Mouse (Mus musculus): ENCODE measurements at regions not wholly inside any gene's neighbourhood (a gene's known extent, or its start where the extent isn't known, plus 50 kb on each side); places are given as distances from the start of the nearest gene placed in this dataset.

DNA sequence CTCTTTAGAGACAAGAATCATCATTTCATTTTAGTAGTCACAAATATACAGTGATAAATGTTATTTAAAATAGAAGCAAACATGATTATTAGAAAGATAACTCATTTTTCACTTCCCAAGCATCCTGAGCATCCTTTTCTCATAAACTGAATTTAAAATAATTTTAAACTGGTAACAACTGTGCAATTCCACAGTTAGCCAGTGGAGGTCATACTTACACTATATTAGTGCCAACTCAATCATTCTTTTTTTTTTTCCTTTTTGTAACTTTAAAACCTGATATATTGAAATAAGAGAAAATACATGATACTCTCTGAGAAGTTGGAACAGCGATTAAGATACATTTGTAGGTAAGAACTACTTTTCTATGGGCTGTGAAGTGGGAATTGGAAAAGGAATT is 113.2 kb upstream of the Gm17509 start:
- Histone ChIP-seq H3K27ac (ENCODE audit: low read length) (no peak overlapping the region), H3K4me3 (ENCODE audit: low read length) (no peak overlapping the region), H3K4me2 (ENCODE audit: low read depth, low read length) (no peak overlapping the region), H3K4me1 (replicated peaks; ENCODE audit: control insufficient read depth, insufficient read depth, low read length) (no peaks in the 10 kb centered on the region), H3K9ac (ENCODE audit: low read length) (no peak overlapping the region), H3K36me3 (ENCODE audit: control insufficient read depth, insufficient read depth, low read length) (no peaks in the 10 kb centered on the region), H3K27me3 (ENCODE audit: control insufficient read depth, insufficient read depth, low read depth, low read length) (no peaks in the 10 kb centered on the region), H3K9me3 (ENCODE audit: control insufficient read depth, low read length) (no peaks in the 10 kb centered on the region)
- ATAC-seq (ENCODE audit: low read depth) = no peak
- WGBS = 9% methylated on average over 1 of the region's 1 CpGs

DNA sequence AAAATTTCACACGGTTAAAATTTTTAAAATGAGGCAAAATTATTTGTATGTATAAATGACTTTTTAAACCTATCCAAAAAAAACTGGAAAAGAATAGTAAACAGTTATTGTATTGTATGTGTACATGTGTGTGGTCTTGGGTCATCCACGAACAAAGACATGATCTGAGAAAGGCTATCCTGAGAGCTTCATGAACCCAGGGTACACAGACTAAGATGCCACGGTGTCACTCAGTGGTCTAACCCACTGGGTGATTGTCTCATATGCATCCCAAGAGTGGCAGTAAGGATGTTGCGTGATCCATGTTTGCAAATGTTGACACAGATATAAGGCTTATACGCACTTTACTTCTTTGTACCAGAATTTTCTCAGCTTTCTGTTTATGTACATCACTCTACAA is 113.7 kb upstream of the Gm17509 start:
- 85% methylated on average over 5 of the region's 5 CpGs for WGBS
- no peaks in the 10 kb centered on the region for H3K4me1 ChIP-seq (replicated peaks; ENCODE audit: control insufficient read depth, insufficient read depth, low read length)
- no peaks in the 10 kb centered on the region for H3K27me3 ChIP-seq (ENCODE audit: control insufficient read depth, insufficient read depth, low read depth, low read length)
- no peak for ATAC-seq (ENCODE audit: low read depth)
- no peak overlapping the region for H3K4me3 ChIP-seq (ENCODE audit: low read length)
- no peak overlapping the region for H3K9ac ChIP-seq (ENCODE audit: low read length)
- no peak overlapping the region for H3K27ac ChIP-seq (ENCODE audit: low read length)
- H3K36me3 ChIP-seq (ENCODE audit: control insufficient read depth, insufficient read depth, low read length) = no peaks in the 10 kb centered on the region
- H3K4me2 ChIP-seq (ENCODE audit: low read depth, low read length) = no peak overlapping the region
- no peaks in the 10 kb centered on the region for H3K9me3 ChIP-seq (ENCODE audit: control insufficient read depth, low read length)

DNA sequence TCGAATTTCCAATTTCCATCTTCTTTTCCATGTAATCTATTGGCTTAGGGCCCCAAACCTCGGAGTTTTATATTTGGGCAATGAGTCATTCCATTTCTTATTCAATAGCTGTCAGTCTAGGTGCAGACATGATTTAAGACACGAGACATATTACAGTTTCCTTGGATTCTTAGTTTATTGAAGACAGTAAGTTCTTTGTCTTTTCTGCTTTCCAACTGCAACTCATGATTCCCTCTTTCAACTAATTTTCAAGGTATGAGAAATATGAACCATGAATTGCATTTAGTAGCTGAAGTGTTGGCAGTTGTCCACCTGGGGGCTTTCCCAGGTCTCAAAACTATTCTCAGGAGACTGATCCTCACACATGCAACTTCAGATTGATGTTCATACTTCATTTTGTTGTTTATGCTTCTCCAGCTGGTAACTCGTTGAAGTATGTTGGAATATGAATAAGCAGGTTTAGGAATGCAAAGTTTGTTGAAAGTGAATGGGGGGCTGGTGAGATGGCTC is 160.3 kb upstream of the Gm17509 start:
- H3K4me1 ChIP-seq (replicated peaks; ENCODE audit: control insufficient read depth, insufficient read depth, low read length) = no peaks in the 10 kb centered on the region
- H3K4me2 ChIP-seq (ENCODE audit: low read depth, low read length) = no peak overlapping the region
- no peaks in the 10 kb centered on the region for H3K9me3 ChIP-seq (ENCODE audit: control insufficient read depth, low read length)
- no peak overlapping the region for H3K27ac ChIP-seq (ENCODE audit: low read length)
- no peaks in the 10 kb centered on the region for H3K36me3 ChIP-seq (ENCODE audit: control insufficient read depth, insufficient read depth, low read length)
- H3K4me3 ChIP-seq (ENCODE audit: low read length) = no peak overlapping the region
- 54% methylated on average over 4 of the region's 4 CpGs for WGBS
- H3K27me3 ChIP-seq (ENCODE audit: control insufficient read depth, insufficient read depth, low read depth, low read length) = no peaks in the 10 kb centered on the region
- H3K9ac ChIP-seq (ENCODE audit: low read length) = no peak overlapping the region
- no peak for ATAC-seq (ENCODE audit: low read depth)

DNA sequence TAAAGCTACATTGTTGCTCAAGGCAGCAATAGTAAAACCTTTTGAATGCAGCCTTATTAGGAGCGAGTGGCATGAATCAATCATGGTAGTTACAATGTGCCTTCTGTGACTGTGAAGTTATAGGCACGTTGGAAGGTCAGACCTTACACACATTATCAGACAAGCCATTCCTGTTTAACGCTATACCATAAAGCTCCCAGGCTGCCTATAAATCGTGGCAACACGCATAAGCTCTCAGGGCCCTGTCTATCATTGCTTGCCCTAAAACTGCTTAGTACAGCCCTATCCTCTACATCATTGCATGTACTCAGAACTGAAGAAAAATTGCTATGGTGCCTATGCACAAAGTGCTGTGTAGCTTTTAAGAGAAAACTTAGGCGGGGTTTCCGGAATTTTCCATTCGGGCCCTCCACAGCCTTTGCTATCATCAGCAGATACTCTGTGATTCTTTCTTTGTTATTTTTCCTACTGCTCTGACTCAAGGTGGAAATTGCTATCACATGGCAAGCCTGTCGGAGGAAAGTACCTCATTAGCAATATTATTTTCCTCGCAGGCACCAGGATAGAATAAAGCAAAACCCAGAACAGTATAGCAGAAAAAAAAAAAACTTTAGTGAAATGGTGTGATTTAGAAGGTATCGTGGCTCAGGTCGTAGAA is 162.7 kb upstream of the Gm17509 start:
- H3K36me3 ChIP-seq (ENCODE audit: control insufficient read depth, insufficient read depth, low read length) = no peaks in the 10 kb centered on the region
- H3K27me3 ChIP-seq (ENCODE audit: control insufficient read depth, insufficient read depth, low read depth, low read length) = no peaks in the 10 kb centered on the region
- H3K27ac ChIP-seq (ENCODE audit: low read length) = no peak overlapping the region
- no peak overlapping the region for H3K4me2 ChIP-seq (ENCODE audit: low read depth, low read length)
- H3K9ac ChIP-seq (ENCODE audit: low read length) = no peak overlapping the region
- H3K4me3 ChIP-seq (ENCODE audit: low read length) = no peak overlapping the region
- no peaks in the 10 kb centered on the region for H3K9me3 ChIP-seq (ENCODE audit: control insufficient read depth, low read length)
- H3K4me1 ChIP-seq (replicated peaks; ENCODE audit: control insufficient read depth, insufficient read depth, low read length) = no peaks in the 10 kb centered on the region
- 77% methylated on average over 12 of the region's 12 CpGs for WGBS
- ATAC-seq (ENCODE audit: low read depth) = no peak

DNA sequence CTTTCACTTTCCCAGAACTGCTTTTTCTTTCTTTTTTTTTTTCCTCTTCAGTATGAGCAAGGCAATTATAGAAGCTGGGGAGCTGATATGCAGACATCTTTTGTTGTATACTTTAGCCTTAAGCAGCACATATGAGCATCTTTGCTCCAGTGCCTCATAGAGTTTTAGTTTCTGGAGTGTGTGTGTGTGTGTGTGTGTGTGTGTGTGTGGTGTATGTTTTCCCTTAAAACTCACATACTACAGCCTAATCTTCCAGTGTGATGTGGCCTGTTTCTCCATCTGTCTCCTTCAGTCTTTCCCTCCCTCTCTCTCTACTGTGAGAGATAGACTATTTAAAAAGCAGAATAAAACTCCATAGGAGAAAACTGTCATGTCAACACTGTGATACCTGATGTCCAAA is 169.4 kb upstream of the Gm17509 start:
- Histone ChIP-seq H3K9ac (ENCODE audit: low read length) (no peak overlapping the region), H3K9me3 (ENCODE audit: control insufficient read depth, low read length) (no peaks in the 10 kb centered on the region), H3K4me3 (ENCODE audit: low read length) (no peak overlapping the region), H3K27ac (ENCODE audit: low read length) (no peak overlapping the region), H3K27me3 (ENCODE audit: control insufficient read depth, insufficient read depth, low read depth, low read length) (no peaks in the 10 kb centered on the region), H3K4me2 (ENCODE audit: low read depth, low read length) (no peak overlapping the region), H3K4me1 (replicated peaks; ENCODE audit: control insufficient read depth, insufficient read depth, low read length) (no peaks in the 10 kb centered on the region), H3K36me3 (ENCODE audit: control insufficient read depth, insufficient read depth, low read length) (no peaks in the 10 kb centered on the region)
- no peak for ATAC-seq (ENCODE audit: low read depth)

DNA sequence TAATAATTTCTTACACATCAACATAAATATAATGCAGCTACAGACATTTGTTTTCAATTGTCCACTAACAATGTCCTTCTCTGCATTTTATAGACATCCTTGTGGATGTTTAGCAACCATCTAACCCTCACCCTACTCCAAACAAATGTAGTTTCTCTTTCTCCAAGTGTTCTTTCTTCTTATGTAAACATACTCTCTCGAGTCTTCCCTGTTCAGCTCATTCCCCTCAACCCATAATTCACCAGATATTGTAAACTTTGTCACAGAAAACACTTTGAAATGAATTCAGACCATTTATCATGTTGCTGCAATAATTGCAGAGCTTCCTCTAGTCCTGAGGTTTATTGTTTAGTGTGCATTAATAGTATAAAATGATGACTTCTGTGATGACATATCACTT is 172.6 kb upstream of the Gm17509 start:
- 6% methylated on average over 1 of the region's 1 CpGs for WGBS
- no peaks in the 10 kb centered on the region for H3K36me3 ChIP-seq (ENCODE audit: control insufficient read depth, insufficient read depth, low read length)
- H3K27ac ChIP-seq (ENCODE audit: low read length) = no peak overlapping the region
- ATAC-seq (ENCODE audit: low read depth) = peak; percentile 54; the same call in 1 of the 2 replicates
- no peaks in the 10 kb centered on the region for H3K4me1 ChIP-seq (replicated peaks; ENCODE audit: control insufficient read depth, insufficient read depth, low read length)
- no peak overlapping the region for H3K4me3 ChIP-seq (ENCODE audit: low read length)
- no peak overlapping the region for H3K4me2 ChIP-seq (ENCODE audit: low read depth, low read length)
- H3K9ac ChIP-seq (ENCODE audit: low read length) = no peak overlapping the region
- no peaks in the 10 kb centered on the region for H3K9me3 ChIP-seq (ENCODE audit: control insufficient read depth, low read length)
- H3K27me3 ChIP-seq (ENCODE audit: control insufficient read depth, insufficient read depth, low read depth, low read length) = no peaks in the 10 kb centered on the region

DNA sequence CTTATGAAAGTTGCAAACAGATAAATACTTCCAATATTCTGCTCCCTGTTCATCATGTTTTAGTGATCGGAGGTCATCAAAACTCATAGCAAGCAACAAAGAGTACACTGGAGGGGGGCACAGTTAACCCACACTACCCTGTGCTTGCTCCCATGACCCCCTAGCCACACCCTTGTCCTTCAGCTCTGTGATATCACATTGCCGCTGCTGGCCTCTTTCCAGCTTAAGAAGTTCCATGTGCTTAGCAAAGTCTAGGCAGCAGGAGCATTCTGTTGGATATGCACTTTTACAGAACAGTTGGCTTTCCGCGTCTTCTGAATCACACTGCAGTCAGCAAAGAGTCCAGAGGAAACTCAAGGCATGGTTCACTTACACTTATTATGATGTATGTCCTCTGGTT is 180.4 kb upstream of the Gm17509 start:
- H3K4me3 ChIP-seq (ENCODE audit: low read length) = no peak overlapping the region
- 64% methylated on average over 4 of the region's 4 CpGs for WGBS
- no peak overlapping the region for H3K27ac ChIP-seq (ENCODE audit: low read length)
- no peaks in the 10 kb centered on the region for H3K36me3 ChIP-seq (ENCODE audit: control insufficient read depth, insufficient read depth, low read length)
- ATAC-seq (ENCODE audit: low read depth) = no peak
- no peaks in the 10 kb centered on the region for H3K27me3 ChIP-seq (ENCODE audit: control insufficient read depth, insufficient read depth, low read depth, low read length)
- no peak overlapping the region for H3K4me2 ChIP-seq (ENCODE audit: low read depth, low read length)
- H3K9ac ChIP-seq (ENCODE audit: low read length) = no peak overlapping the region
- H3K4me1 ChIP-seq (replicated peaks; ENCODE audit: control insufficient read depth, insufficient read depth, low read length) = no peaks in the 10 kb centered on the region
- no peaks in the 10 kb centered on the region for H3K9me3 ChIP-seq (ENCODE audit: control insufficient read depth, low read length)

DNA sequence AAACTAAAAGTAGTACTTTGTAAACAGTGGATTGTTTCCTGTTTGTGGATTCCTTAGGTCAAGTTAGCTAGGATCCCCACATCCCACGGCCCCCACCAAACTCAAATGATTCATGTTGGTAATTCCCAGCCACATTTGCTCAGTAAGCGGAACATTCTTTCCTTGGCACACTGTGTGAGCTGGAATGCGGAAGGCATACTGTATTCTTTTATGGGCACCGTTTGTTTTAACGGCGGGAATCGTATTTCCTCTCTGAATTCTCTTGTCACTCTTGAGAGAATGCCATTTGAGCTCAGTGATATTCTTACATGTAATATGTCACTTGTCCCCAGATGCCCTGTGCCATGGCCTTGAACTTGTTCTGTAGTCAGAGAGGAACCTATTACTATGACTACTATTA is 189.1 kb upstream of the Gm17509 start:
- Histone ChIP-seq H3K27ac (ENCODE audit: low read length) (no peak overlapping the region), H3K4me3 (ENCODE audit: low read length) (no peak overlapping the region), H3K27me3 (ENCODE audit: control insufficient read depth, insufficient read depth, low read depth, low read length) (no peaks in the 10 kb centered on the region), H3K4me2 (ENCODE audit: low read depth, low read length) (no peak overlapping the region), H3K9ac (ENCODE audit: low read length) (no peak overlapping the region), H3K9me3 (ENCODE audit: control insufficient read depth, low read length) (no peaks in the 10 kb centered on the region), H3K36me3 (ENCODE audit: control insufficient read depth, insufficient read depth, low read length) (no peaks in the 10 kb centered on the region), H3K4me1 (replicated peaks; ENCODE audit: control insufficient read depth, insufficient read depth, low read length) (no peaks in the 10 kb centered on the region)
- ATAC-seq (ENCODE audit: low read depth) = no peak
- 51% methylated on average over 7 of the region's 7 CpGs for WGBS

DNA sequence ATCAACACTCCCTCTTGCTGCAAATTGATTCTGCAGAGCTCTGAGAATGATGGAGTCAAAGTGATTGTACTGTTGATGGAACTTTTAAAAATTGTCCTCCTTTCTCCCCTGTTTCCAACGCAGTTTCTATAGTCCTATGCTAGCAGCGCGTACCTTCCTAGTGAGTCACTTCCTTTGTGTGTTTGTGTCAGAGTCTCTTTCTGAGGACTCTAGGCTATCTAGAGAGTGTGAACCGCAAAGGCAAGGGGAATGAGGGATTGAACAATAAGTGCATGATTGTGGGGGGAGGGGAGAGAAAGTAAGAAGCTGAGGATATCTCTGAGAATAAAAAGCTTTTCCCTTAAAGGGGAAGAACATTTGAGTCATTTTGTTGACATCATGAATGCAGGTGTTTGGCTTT is 188.5 kb upstream of the Hcn1 start:
- H3K27me3 ChIP-seq (ENCODE audit: control insufficient read depth, insufficient read depth, low read depth, low read length) = no peaks in the 10 kb centered on the region
- no peak overlapping the region for H3K4me3 ChIP-seq (ENCODE audit: low read length)
- ATAC-seq (ENCODE audit: low read depth) = no peak
- no peak overlapping the region for H3K27ac ChIP-seq (ENCODE audit: low read length)
- H3K9me3 ChIP-seq (ENCODE audit: control insufficient read depth, low read length) = no peaks in the 10 kb centered on the region
- no peak overlapping the region for H3K9ac ChIP-seq (ENCODE audit: low read length)
- no peak overlapping the region for H3K4me2 ChIP-seq (ENCODE audit: low read depth, low read length)
- no peaks in the 10 kb centered on the region for H3K36me3 ChIP-seq (ENCODE audit: control insufficient read depth, insufficient read depth, low read length)
- WGBS = 69% methylated on average over 4 of the region's 4 CpGs
- no peaks in the 10 kb centered on the region for H3K4me1 ChIP-seq (replicated peaks; ENCODE audit: control insufficient read depth, insufficient read depth, low read length)

DNA sequence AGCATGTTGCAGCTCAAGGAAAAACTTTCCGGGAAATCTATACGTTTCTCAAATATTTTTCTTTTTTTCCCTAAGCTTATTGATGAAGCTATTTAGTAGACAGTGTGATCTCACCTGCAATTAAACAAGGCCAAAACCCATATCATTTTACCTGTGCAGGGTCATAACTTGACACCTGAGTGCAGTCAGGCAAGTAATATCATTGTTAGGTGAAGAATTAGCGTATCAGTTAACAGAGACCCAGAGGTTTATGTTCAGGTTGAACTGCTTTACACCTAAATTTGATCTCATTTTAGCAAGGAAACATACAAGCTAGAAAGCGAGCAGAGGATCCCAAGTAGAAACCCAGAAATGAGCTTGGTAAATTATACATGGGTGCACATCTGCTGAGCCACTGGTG is 178.6 kb upstream of the Hcn1 start:
- no peaks in the 10 kb centered on the region for H3K27me3 ChIP-seq (ENCODE audit: control insufficient read depth, insufficient read depth, low read depth, low read length)
- no peak overlapping the region for H3K9ac ChIP-seq (ENCODE audit: low read length)
- no peak overlapping the region for H3K27ac ChIP-seq (ENCODE audit: low read length)
- no peaks in the 10 kb centered on the region for H3K4me1 ChIP-seq (replicated peaks; ENCODE audit: control insufficient read depth, insufficient read depth, low read length)
- no peak for ATAC-seq (ENCODE audit: low read depth)
- WGBS = 92% methylated on average over 4 of the region's 4 CpGs
- H3K4me3 ChIP-seq (ENCODE audit: low read length) = no peak overlapping the region
- no peaks in the 10 kb centered on the region for H3K36me3 ChIP-seq (ENCODE audit: control insufficient read depth, insufficient read depth, low read length)
- H3K4me2 ChIP-seq (ENCODE audit: low read depth, low read length) = no peak overlapping the region
- H3K9me3 ChIP-seq (ENCODE audit: control insufficient read depth, low read length) = no peaks in the 10 kb centered on the region
